Mouse (Mus musculus) ovary, postnatal 14 days (tissue): ENCODE measurements around the gene Evi5.

ENCODE experiments used
- DNase-seq: peaks from one replicate; pipeline ENCODE4 v3.0.0; 2022; ENCODE audit warnings: low spot score

Evi5 gene

DNA sequence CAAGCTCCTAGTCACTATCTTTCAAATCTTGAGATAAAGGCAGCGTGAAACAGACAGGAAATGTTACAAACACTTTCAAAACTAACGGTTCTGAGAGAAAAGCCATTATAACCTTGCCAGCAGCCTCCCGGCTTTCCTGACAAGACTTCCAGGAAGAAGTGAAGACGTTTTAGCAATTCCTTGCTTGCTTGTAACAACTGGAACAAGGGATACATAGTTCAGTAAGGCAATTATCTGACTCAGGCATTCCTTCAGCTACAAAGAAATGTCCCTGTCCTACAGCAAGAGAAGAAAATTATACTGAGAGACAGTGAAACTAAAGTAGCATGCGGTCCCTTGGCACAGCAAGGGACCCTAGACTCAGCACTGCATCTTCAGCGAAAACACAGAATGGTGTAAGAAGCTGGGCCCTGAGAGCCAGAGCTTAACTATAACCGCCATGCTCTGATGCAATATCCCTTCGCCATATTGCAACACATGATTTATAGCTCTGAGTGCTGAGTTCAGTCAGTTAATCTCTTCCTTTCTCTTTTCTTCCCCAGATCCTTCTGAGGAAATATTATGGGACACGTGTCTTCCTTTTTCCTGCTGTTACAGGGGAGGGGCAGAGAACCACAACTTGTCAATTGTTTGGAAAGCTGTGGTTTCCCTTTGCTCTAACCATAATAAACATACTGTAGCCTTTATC lies 125.5 kb downstream of the Evi5 start:
- no peak for DNase-seq

DNA sequence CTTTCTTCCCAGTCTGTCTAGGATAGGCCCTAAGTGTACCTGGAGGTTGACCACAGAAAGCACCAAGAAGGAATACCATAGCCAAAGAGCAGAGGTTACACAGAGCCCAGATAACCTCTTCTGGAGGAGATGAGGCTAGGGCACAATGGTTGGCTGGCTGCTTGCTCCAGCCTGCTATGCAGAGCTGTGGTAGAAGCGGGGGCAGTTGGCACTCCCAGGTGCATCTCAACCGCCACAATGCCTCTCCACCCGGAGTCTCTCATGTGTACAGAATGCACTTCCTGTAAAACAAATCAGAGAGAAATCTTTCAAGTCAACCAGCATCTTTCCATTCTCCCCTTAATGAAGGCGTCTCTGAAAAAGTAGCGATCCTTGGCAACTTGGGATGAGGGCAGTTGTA lies 135.9 kb downstream of the Evi5 start:
- DNase-seq, result no peak

DNA sequence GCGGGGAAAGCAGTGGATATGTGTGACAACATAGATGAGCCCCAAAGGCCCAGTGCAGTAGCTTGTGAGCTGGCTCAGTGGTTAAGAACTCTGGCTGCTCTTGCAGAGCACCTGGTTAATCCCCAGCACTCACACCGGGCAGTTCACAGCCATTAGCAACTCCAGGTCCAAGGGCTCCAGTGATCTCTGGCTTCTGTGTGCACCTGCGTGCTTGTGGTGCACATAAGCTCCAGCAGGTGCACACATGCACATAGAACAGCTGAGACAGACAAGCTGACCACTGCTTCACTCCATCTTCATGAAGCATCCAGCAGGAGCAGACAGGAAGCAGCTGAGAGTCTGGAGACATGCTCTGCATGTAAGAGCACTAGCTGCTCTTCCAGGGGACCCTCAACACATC lies 136.6 kb downstream of the Evi5 start:
- DNase-seq, result no peak

DNA sequence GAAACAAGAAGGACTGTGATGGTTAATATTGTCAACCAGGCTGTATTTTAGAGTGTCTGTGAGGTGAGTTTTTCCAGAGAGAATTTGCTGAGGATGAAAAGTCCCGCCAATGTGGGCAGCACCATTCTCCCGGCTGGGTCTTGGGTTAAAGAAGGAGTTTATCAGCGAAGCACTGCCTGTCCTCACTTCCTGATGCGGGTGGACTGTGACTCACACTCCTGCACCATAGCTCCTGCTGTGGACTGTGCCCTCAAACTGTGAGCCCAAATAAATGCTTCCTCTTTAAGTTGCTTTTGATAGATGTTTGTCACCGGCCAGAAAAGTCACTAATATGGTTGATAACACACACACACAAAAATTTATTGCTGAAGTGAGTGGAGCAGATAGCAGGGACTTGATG lies 138.7 kb downstream of the Evi5 start:
- DNase-seq, result no peak

GRCm38 (mm10) chr5:107731844-107732243 lies 143.1 kb downstream of the Evi5 start:
- no peak for DNase-seq

DNA sequence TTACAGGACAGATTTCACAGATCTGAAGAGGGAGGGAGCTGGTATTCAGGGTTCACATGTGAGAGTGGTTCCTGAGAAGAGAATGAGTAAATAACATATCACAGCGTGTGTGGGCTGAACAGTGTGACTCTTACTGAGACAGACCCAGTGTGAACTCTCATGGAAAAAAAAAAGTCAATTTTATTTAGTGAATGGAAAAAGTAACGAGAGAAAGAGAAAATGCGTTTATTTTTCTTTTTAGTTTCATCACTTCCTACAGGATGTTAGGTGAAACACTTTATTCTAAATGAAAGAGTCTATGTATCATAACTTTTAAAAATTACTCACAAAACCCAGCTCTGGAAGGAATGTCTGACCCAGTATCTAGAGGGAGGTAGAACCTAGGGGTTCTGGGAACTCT lies 143.5 kb downstream of the Evi5 start:
- no peak for DNase-seq

DNA sequence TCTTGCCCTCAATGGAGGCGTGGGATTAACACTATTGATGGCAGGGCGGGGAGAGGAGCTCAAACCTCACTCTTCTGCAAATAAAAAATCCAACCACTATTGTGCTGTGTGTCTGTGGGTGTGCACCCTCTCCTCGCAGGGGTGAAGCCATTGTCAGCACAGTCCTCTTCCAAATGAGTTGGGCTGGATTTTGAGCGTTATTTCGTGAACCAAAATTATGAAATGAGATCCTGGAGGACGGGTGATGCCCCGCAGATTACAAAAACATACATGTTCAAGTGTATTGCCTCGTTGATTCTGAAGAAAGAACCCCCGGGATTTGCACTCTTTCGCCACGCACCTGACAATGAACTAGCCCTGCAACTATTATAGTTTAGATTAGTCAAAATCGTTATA lies 147.9 kb downstream of the Evi5 start:
- DNase-seq, result no peak

- no peak for DNase-seq
Observed at GRCm38 (mm10) chr5:107726281-107727006, 148.5 kb downstream of the Evi5 start.

GRCm38 (mm10) chr5:107725435-107726261 lies 149.3 kb downstream of the Evi5 start, which contains the start of gene Gfi1:
Gene Gfi1, minus strand, starts transcription at chr5:107726036.
- no peak for DNase-seq

- no peak for DNase-seq
Observed at GRCm38 (mm10) chr5:107724661-107725434, 150.1 kb downstream of the Evi5 start.

DNA sequence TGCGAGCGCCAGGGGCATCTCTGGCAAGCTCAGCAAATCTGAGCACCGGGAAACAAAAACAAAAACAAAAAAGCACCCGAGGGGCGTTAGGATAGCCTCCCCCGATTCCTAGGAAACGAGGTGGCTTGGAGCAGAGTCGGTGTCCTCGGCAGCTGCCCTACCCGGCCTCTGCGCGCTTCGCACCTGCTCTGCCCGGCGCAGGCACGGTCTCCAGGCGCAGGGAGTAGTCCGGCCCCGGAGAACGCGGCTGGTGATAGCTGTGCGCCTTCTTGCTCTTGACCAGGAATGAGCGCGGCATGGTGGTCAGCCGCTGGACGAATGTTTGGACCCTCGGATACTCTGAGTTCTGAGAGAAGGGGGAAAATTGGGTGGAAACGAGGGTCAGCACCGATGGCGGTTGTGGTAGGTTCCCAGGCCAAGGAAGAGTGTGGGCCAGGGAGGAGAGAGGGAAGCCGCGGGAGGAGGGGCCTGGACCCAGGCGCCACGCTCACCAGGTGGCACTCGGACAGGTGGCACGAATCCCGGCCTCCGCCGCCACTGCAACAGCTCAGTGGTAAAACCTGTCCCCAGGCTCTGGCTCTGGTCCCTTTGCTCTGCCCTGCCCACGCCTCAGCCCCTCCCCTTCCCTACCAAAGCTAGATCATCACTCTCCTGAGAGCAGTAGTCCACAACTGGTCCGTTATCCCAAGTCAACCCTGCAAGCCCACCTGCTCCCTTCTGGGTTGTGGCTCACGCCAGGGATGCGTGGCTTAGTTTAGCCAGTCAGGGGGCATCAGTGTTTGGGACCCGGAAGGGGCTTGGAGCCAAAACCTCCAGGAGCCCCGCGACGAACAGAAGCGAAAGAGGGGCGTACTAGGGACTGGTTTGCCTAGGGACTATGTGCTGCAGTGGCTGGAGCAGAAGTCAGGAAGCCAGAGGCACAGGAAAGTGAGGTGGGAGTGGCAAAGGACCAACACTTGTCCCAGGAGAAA lies 151.1 kb downstream of the Evi5 start:
- DNase-seq, result no peak

DNA sequence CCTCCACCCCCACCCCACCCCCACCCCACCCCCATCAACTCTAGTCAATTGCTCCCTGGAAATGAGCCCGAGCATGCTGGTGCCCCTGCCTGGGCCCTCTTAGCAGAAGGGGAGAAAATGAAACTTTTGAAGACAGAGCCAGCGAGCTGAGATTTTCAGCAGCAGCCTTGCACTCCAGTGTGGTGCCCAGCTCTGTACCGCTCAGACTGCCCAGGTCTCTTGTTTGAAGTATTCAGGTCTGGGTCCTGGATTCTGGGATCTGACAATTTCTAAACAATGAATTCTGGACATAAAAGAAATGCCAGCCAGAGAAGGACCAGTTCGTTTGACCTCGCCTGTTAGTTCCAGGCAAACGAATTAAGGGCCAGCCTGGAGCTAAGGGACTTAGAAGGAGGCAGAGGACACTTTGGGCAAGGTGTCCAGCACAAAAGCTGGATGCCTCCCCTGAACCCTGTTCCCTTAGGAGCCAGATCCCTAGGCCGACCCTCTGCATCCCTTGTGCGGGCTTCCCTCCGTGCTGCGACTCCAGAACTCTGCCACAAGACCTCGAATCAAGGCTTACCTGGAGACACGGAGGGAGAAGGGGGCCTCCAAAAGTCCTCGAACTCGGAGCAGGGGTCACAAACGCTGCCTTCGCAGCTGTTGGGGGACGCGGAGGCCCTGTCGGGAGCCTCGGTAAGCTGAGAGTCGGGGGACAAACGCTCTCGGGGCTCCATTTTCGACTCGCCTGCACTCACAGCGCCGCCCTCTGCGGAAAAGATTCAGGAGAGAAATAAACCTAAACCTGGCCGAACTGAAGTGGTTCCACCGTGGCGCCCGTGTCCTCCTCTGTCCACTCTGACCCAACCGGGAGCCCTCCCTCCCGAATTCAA lies 152.0 kb downstream of the Evi5 start:
- DNase-seq, result no peak

- DNase-seq, result no peak
Observed at GRCm38 (mm10) chr5:107721638-107722011, 153.3 kb downstream of the Evi5 start.

GRCm38 (mm10) chr5:107720991-107721637 lies 153.8 kb downstream of the Evi5 start:
- no peak for DNase-seq

GRCm38 (mm10) chr5:107720511-107720910 lies 154.4 kb downstream of the Evi5 start:
- no peak for DNase-seq

GRCm38 (mm10) chr5:107719786-107720185 lies 155.1 kb downstream of the Evi5 start:
- no peak for DNase-seq

GRCm38 (mm10) chr5:107719209-107719608 lies 155.7 kb downstream of the Evi5 start:
- no peak for DNase-seq

DNA sequence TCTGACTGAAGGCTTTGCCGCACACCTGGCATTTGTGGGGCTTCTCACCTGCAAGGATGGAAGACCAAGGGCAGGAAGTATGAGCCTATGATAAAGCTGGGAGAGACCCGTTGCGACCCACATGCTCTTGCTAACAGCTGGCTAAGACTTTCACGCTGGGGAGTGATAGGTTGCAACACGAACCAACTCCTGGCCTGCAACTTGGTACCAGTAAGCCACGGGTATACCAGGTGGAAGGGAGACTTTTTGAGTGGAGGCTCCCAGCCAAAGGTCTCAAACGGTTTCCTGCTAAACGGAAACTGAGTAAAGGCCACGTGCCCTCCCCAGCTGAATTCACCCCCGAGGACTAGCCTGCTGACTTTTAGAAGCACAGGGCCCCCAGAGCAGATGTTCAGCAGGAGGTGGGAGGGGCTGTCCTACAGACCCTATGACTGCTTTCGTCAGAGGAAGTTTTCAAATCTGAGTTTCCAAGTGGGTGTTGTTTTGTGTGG lies 157.0 kb downstream of the Evi5 start:
- DNase-seq, result no peak

DNA sequence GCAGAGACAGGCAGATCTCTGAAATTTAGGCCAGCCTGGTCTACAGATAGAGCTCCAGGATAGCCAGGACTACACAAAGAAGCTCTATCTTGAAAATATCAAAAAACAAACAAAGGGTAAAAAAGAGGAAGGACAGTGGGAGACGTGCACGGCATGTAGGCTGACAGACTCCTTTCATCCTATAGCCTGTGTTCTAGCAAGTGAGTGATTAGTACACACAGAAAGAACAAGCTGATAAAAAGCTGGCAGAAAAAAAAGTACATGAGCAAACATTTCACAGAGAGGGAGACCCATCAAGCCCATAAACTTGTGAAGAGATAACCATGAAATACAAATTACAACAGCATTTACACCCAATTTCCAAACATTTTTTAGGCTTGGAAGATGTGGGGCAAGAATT lies 163.2 kb downstream of the Evi5 start:
- DNase-seq, result no peak
